Mouse (Mus musculus) olfactory bulb, adult 2 months (tissue): Measurements from ENCODE around the gene Insl5. TPM values are rescaled to one million over a fixed set of nuclear protein-coding genes. Genes with fewer than 3 reads are reported as not detected.

Experiments used
- H3K27ac ChIP-seq: fragments of 200-500 bp; 2 replicates; pipeline ENCODE4 v1.5.1; 2012; ENCODE audit warnings: low read depth, low read length; ENCODE audit not compliant: insufficient read depth
- H3K4me1 ChIP-seq: fragments of 200-500 bp; 2 replicates; pipeline ENCODE4 v1.6.1; 2012; ENCODE audit warnings: low read length; ENCODE audit not compliant: control insufficient read depth, insufficient read depth
- H3K4me3 ChIP-seq: fragments of 200-500 bp; 2 replicates; pipeline ENCODE4 v1.5.1; 2012; ENCODE audit warnings: mild to moderate bottlenecking, low read depth, low read length, moderate library complexity; ENCODE audit not compliant: insufficient read depth
- CTCF ChIP-seq: fragments of 200-500 bp; IDR thresholded peaks from 2 replicates; pipeline ENCODE4 v1.5.1; 2012; ENCODE audit warnings: low read depth, mild to moderate bottlenecking, low read length, moderate library complexity; ENCODE audit not compliant: insufficient read depth
- POLR2A ChIP-seq: fragments of 200-500 bp; IDR thresholded peaks from 2 replicates; pipeline ENCODE4 v1.6.1; 2012; ENCODE audit warnings: mild to moderate bottlenecking, low read depth, low read length, moderate library complexity; ENCODE audit not compliant: insufficient read depth
- WGBS: fragments of 180-500 bp; shearing (Covaris S2); methylation state at CpG from one replicate; pipeline ENCODE4 v1.1.7; 2018; 5-methylcytosine and 5-hydroxymethylcytosine counted together
- polyA plus RNA-seq: library from polyadenylated mRNA; stranded (reverse); fragments of >200 nt; gene quantifications from 2 replicates; pipeline ENCODE4 v1.2.4, GENCODE M21; 2012; ENCODE audit warnings: low replicate concordance; ENCODE audit not compliant: missing spikeins, insufficient read depth, insufficient read length

The Insl5 gene
- polyA plus RNA-seq, 1 experiment = not detected

DNA sequence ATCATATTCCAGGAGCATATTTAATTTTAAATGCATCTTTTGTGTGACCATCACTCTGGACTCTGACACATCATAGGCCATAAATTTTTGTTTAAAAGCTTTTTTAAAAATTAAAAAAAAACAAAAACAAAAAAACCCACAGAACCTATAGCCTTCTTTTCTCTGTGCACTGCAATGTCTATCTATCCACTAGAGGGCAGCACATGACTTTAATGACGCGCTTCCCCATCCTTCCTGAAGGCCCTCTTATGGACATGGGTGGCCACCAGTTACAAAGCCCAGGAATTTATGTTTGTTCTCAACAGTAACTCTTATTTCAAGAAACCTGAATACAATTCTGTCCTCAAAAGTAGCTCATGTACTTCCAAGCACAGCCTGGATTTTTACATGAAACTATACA lies 39.7 kb downstream of the Insl5 start:
- Histone ChIP-seq H3K4me3 (no peak overlapping the region), H3K4me1 (no peaks in the 10 kb centered on the region), H3K27ac (no peak overlapping the region)
- TF ChIP-seq CTCF (no peak), POLR2A (no peak)
- 4% methylated on average over 2 of the region's 2 CpGs for WGBS

DNA sequence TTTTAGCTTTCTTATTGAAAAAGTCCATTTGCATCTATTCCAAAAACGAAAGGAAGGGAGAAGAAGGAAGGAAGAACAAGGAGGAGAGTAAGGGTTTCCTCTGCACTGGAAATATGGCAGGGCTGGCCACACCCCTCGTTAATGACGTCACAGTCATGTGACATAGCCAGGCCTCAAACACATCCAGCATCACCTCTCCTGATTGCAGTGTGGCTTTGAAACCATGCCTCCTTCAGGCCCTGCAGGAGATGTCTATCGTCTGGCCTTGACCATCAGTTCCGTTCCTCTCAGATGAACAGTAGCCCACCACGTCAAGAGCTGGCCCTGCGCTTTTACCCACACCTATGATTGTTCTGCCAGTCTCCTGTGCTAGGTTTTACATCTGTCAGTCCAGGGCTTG lies 40.5 kb downstream of the Insl5 start:
- Histone ChIP-seq H3K4me3 (no peak overlapping the region), H3K27ac (no peak overlapping the region), H3K4me1 (no peaks in the 10 kb centered on the region)
- 82% methylated on average over 7 of the region's 7 CpGs for WGBS
- TF ChIP-seq CTCF (no peak), POLR2A (no peak)

DNA sequence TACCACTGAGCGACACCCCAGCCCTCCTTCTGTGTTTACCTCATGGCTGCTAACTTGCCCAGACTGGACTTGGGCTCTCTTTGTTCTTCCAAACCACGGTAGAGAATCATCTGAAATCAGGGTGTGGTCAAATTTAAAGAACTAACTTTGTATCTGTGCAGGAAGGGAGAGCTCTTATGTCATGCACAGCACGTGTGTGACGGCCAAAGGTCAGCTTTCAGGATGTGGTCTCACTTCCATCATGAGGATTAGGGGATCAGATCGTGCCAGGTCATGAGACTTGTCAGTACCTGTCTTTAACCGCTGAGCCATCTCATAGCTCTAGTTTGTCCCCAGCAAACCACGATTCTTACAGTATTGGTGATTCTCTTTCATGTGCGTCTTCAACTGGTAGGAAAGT lies 44.9 kb downstream of the Insl5 start:
- peaks cover 10% of the 10 kb centered on the region for H3K4me1 ChIP-seq
- no peak for TF ChIP-seq POLR2A
- no peak for TF ChIP-seq CTCF
- 93% methylated on average over 8 of the region's 8 CpGs for WGBS
- H3K4me3 ChIP-seq = no peak overlapping the region
- no peak overlapping the region for H3K27ac ChIP-seq

DNA sequence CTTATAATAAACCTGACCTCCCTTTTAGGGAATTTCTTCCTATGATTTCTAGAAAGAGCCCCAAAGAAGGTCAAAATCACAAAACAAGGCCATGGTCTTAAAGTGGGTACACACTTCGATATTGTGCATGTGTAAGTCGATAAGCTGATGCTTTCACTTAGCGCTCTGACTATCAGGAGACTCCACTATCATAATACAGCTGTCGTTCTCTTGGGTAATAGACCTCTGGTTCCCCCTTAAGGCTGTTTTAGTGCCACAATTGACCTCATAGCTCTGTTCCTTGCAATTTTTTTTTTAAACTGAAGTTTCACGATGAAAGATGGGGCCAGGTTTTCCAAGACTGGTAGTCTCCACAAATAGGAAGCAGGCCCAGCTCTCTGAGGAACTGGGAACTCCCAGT lies 47.3 kb downstream of the Insl5 start:
- WGBS = 64% methylated on average over 5 of the region's 5 CpGs
- no peak overlapping the region for H3K27ac ChIP-seq
- TF ChIP-seq CTCF = no peak
- no peak for TF ChIP-seq POLR2A
- no peak overlapping the region for H3K4me3 ChIP-seq
- peaks cover 10% of the 10 kb centered on the region for H3K4me1 ChIP-seq

DNA sequence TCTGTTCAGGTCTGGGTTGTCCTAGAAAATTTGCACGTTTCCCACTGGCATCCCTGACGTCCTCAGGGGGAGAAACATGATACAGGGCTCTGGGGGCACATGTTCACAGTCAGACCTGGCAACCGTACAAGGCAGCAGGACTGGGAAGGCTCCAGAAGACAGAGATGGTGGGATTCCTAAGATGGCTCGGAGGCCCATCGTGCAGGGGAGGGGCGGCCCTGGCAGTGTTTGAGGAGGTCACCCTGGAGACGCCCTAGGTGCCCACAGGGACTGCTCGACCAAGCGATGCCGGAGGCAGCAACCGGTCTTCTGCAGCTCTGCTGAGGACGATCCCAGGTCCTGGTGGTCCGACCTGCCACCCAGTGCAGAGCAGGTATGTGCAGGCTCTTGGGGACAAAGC lies 48.2 kb downstream of the Insl5 start, which contains the start of gene Tctex1d1:
Gene Tctex1d1, plus strand, starts transcription at position 167 of the 400 bp plus-strand sequence.
- TF ChIP-seq POLR2A (no peak), CTCF (no peak)
- Histone ChIP-seq H3K4me3 (peak within 1 kb of the TSS; percentile 42), H3K27ac (no peak within 1 kb of the TSS), H3K4me1 (peaks cover 10% of the 10 kb centered on the region)
- 2% methylated on average over 13 of the region's 13 CpGs for WGBS

DNA sequence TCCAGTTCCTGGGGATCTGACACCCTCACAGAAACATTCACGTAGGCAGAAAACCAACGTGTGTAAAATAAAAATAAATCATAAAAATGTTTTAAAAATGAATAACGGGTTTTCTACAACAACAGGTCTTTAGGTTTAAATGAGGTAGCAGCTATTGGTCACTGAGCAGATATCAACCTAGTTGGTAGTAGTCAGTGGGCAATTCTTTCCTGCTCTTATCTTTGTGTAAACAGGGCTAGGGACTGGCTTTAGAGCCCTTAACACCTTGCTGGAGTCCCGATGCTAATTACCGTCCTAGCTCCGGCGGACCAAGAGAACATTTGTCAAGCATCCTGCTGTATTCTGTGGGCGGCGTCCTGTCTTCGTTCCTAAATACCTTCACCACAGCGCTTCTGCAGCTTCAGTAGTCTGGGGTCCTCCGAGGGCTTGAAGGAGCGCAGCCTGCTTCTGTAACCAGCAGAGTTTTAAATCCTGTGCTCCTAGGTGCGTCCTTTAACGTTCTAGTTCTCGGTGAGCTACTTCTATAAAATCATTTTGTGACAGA lies 48.8 kb downstream of the Insl5 start:
- TF ChIP-seq CTCF (no peak), POLR2A (no peak)
- Histone ChIP-seq H3K4me3 (peak overlapping the region; percentile 19), H3K4me1 (peaks cover 10% of the 10 kb centered on the region), H3K27ac (no peak overlapping the region)
- WGBS = 17% methylated on average over 16 of the region's 16 CpGs

DNA sequence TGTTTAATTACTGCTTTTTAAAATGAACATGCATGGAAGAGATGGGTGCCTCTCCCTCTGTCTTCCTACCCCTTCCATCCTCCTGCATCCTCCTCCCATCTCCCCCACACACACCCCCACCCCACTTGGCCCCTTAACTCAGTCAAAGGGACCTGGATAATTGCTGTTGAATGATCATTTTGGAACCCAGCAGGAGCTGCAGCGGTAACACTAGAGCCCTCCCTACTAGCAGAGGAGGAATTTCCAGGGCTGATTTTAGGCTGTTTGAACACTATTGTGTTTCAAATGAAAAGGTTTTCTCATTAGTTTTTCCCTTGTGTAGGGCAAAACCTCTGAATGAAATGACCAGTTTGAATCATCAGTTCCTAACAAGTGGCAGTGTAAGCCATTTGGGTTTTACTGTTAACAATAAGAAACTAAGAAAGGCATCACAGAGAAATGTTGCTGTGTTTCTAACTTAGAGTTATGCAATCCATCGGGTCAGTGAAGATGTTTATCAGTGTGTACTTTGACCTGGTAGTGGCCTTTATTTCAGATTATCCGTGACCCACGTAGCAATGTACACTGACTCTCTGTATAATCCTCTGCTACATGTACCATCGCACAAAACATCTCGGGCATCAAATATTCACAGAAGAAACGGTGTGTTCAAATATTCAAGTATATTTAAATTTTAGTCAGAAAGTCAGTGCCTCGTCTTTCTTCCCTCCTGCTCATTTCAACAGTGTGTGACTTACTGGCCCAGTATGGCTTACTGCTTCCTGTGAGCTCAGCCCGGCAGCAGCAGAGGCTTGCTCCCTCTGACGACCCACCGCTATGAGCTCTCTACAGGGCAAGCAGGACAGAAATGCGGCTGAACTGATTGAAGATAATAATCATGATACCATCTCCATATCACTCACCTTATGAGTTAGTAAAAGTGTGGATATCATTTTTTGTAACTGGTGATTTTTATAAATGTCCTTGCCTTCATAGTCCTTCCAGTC lies 50.1 kb downstream of the Insl5 start:
- Histone ChIP-seq H3K4me1 (peaks cover 10% of the 10 kb centered on the region), H3K4me3 (no peak overlapping the region), H3K27ac (no peak overlapping the region)
- no peak for TF ChIP-seq POLR2A
- TF ChIP-seq CTCF = no peak
- 56% methylated on average over 12 of the region's 12 CpGs for WGBS

DNA sequence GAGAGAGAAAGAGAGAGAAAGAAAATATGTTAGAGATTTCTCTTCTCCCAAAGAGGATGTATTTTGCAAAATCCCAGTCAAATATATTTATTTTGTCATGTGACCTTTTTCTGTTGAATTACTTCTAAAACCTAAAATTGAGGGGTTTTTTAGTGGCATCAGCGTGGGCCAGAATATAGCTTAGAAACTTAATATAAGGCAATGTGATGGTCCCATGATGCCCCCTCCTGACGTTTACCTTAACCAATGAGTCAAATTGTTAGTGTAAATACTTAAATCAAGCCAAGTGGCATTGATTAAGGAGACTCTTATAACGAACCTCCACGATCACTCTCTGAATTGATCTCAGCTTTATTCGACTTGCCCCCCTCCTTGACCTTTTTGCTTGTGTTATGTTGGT lies 52.5 kb downstream of the Insl5 start:
- WGBS = 76% methylated on average over 5 of the region's 5 CpGs
- H3K4me3 ChIP-seq = no peak overlapping the region
- TF ChIP-seq POLR2A = no peak
- no peak for TF ChIP-seq CTCF
- H3K4me1 ChIP-seq = peaks cover 10% of the 10 kb centered on the region
- no peak overlapping the region for H3K27ac ChIP-seq

DNA sequence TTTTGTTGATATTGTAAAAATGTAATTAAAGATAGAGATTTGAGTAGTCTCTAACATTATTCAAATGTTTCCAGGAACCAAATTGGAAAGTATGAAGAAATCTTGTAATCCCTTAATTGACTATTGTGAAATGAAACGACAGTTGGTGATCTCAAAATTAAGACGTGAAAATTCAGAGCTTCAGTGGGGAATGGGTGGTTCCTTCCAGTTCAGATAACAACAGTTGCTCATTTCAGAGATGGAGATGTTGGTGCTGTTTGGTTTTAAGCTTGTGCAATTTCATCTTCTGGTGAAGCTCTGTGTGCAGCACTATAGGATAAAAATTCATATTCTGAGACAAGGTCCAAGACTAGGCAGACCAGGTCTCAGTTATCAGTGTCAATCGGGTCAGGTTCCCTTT lies 54.6 kb downstream of the Insl5 start:
- 55% methylated on average over 3 of the region's 3 CpGs for WGBS
- no peak overlapping the region for H3K4me3 ChIP-seq
- TF ChIP-seq POLR2A (no peak), CTCF (no peak)
- H3K27ac ChIP-seq = no peak overlapping the region
- no peaks in the 10 kb centered on the region for H3K4me1 ChIP-seq
